Mouse (Mus musculus) Patski (cell line): Measurements from ENCODE around the gene Rbm17. TPM values are rescaled to one million over a fixed set of nuclear protein-coding genes. Genes with fewer than 3 reads are reported as not detected.

Experiments
- ATAC-seq: fragments of 100-300 bp; one replicate; pipeline ENCODE4 v1.8.0; 2021
- CTCF ChIA-PET: fragments of 350-600 bp; sonication (Branson Sonifier 250); formaldehyde crosslinking; loops from one replicate; lab custom pipeline; 2022; ENCODE audit warnings: inconsistent platforms; lab: Charles Lee
- POLR2A ChIA-PET: fragments of 350-600 bp; sonication (Branson Sonifier 250); formaldehyde crosslinking; loops from one replicate; lab custom pipeline; 2022; ENCODE audit warnings: antibody characterized with exemption, inconsistent platforms; lab: Charles Lee
- DNase-seq: peaks from one replicate; pipeline ENCODE4 v3.0.0-alpha.2; 2011; ENCODE audit warnings: low read depth, low spot score
- H3K27me3 ChIP-seq: fragments of 371-371 bp; one replicate; pipeline ENCODE4 v1.5.1; 2021
- CTCF ChIP-seq: fragments of 100-300 bp; IDR thresholded peaks from one replicate; pipeline ENCODE4 v1.5.1; 2021
- in situ Hi-C: fragments of 300-500 bp; cut with MboI; formaldehyde crosslinking; loops from 3 replicates; pipeline ENCODE4 v1.11.1; 2018; ENCODE audit warnings: low pct_unique_long_range_greater_than_20kb, mixed read lengths
- polyA plus RNA-seq: library from polyadenylated mRNA; unstranded; gene quantifications from one replicate; pipeline ENCODE4 v1.2.3, GENCODE M21; 2021

The Rbm17 gene
- polyA plus RNA-seq, 1 experiment from 2014 or later: 141 TPM

DNA sequence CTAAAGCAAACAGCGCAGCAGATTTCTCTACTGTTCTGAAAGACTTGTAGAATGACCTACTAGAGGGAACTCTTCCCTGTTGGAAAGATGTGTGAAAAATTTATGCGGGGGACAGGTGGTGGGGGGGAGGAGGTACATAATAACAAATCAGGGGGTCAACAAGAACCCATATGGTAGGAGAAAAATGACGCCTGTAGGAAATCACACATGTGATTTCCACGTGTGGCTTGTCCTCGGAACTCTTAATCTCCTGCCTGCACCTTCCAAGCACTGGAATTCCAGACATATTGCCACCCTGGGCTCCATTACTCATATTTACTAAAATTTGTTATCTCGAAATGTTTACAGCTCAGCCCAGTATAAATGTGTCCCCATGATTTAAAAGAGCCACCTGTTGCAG is 2.2 kb downstream of the Rbm17 start:
- ATAC-seq: no peak
- no peak for DNase-seq
- peaks cover 1% of the 10 kb centered on the region for H3K27me3 ChIP-seq
- ChIA-PET CTCF (interaction anchor here (1.3 kb wide), 2 partner anchors 21 to 90 kb away, joined by 3 to 4 read pairs; no protein-coding TSS in a partner anchor), POLR2A (no interaction called here)
- no peak for TF ChIP-seq CTCF
- in situ Hi-C loops: no loop called here

DNA sequence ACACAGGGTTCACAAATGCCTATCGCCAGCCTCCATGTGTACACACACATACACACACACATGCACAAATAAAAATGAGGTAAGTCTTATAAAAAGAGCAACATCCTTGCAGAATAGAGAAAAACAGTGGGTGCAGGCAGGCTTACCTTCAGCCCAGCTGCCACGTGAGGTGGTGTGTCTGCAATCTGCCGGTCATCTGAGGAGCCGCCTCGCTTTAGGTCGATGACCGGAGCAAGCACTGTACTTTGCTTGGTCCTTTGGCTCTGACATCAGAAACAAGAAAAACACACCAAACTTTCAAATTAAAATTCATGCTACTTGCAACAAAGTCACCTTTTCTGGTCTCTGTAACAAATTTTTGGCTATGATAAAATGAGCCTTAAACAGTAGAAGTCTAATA is 6.0 kb downstream of the Rbm17 start:
- DNase-seq (no peak), ATAC-seq (no peak)
- TF ChIP-seq CTCF: no peak
- ChIA-PET POLR2A (interaction anchor here (0.5 kb wide), 1 partner anchor 29 kb away, joined by 3 read pairs; no protein-coding TSS in a partner anchor), CTCF (no interaction called here)
- H3K27me3 ChIP-seq: no peaks in the 10 kb centered on the region
- in situ Hi-C loops: no loop called here

DNA sequence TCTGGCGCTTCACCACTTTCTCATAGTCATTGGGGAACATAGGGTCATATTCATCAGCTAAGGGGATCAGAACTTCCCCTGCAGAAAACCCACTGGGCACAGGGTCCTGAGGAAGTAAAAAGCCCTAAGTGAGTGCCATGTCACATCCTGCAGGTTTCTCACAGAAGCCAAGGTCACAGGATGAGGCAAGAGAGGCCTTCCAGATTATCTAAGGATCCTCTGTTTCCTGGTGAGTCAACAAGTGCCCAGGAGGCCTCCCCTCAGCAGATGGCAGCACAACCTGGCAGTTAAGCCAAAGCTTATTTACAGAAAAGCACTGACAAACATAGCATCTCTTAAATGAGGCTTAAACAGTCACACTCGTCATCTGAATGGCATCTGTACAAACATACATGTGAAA is 7.3 kb downstream of the Rbm17 start:
- ChIA-PET POLR2A (no interaction called here), CTCF (interaction anchor here (1.2 kb wide), 1 partner anchor 14 kb away, joined by 3 read pairs; no protein-coding TSS in a partner anchor)
- DNase-seq: no peak
- in situ Hi-C loops: no loop called here
- TF ChIP-seq CTCF: no peak
- ATAC-seq: peak; percentile 65
- no peaks in the 10 kb centered on the region for H3K27me3 ChIP-seq

DNA sequence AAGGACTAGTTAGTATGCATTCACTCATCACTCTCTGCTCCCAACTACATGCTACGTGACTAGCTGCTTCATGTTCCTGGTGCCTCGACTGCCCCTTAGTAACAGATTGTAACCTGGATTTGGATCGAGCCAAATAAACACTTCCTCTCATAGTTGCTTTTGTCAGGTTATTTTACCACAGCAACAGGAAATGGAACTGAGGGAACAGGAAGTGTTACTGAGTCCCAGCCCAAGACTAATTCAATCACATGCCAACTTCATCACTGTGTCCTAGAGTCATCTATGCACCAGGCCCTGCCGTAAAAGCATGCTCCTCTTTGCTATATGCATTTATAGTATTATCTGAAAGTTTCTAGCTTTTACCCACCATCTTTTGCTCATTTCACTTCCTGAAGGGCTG is 16.0 kb downstream of the Rbm17 start:
- TF ChIP-seq CTCF: no peak
- ChIA-PET CTCF (interaction anchor here (1.2 kb wide), 1 partner anchor 46 kb away, joined by 4 read pairs; no protein-coding TSS in a partner anchor), POLR2A (no interaction called here)
- in situ Hi-C loops: no loop called here
- ATAC-seq (no peak), DNase-seq (no peak)
- H3K27me3 ChIP-seq: no peaks in the 10 kb centered on the region

DNA sequence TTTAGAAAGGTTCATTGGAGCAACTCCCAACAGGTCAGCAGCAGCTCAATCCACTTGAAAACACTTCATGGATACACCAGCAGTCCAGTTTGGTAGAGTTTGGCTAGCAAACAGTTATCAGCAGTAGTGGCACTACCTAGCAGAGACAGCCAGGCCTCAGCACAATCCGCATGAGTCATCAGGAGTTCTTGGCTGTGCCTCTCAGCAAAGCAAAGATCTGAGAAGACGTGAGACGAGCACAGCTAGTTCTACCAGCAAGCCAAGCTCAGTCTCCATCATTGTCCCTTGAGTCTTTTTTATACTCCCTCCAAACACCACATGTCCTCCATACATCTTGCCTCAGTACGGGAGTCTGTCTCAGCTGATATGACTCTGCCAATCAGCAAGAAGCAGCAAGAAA is 24.6 kb downstream of the Rbm17 start:
- no peaks in the 10 kb centered on the region for H3K27me3 ChIP-seq
- no peak for TF ChIP-seq CTCF
- CTCF ChIA-PET: interaction anchor here (0.8 kb wide), 1 partner anchor 11 kb away, joined by 3 read pairs; no protein-coding TSS in a partner anchor
- POLR2A ChIA-PET: no interaction called here
- no peak for ATAC-seq
- in situ Hi-C loops: no loop called here
- no peak for DNase-seq

DNA sequence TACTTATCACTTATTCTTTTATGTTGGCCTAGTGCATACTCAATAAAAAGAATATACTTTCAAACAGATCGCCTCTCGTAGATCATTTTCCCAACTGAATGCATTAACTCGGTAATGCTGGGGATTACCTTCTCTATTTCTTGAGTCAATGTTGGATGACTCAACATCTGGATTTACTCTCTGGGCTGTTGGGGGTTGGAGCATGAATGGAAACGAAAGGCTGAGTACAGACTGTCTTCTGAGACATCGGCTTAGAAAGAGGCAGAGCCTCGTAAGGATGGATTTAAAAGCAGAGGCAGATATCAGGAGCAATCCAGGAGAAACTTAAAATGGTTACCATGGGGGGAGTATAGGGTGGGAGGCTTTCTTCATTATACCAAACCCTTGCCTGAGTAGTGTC is 25.8 kb downstream of the Rbm17 start:
- in situ Hi-C loops: no loop called here
- CTCF ChIA-PET: no interaction called here
- H3K27me3 ChIP-seq: no peaks in the 10 kb centered on the region
- no peak for DNase-seq
- no peak for ATAC-seq
- POLR2A ChIA-PET: no interaction called here
- TF ChIP-seq CTCF: no peak

DNA sequence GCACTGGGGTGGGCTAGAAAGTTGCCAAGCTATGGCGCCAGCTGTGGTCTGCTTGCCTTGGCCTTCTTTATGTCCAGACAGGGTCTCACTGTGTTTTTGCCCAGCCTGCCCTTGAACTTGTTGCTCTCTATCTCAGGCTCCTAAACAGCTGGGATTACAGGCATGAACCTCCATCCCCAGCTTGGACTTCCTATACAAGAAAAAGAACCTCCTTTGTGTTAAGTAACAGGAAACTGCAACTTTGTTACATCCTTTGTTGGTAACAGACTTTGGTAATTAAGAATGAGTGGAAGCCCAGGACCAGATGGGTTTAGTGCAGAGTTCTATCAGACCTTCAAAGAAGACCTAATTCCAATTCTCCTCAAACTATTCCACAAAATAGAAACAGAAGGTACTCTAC is 30.3 kb downstream of the Rbm17 start:
- POLR2A ChIA-PET: no interaction called here
- no peak for ATAC-seq
- no peak for DNase-seq
- no peak for TF ChIP-seq CTCF
- in situ Hi-C loops: no loop called here
- CTCF ChIA-PET: no interaction called here
- H3K27me3 ChIP-seq: peaks cover 6% of the 10 kb centered on the region

DNA sequence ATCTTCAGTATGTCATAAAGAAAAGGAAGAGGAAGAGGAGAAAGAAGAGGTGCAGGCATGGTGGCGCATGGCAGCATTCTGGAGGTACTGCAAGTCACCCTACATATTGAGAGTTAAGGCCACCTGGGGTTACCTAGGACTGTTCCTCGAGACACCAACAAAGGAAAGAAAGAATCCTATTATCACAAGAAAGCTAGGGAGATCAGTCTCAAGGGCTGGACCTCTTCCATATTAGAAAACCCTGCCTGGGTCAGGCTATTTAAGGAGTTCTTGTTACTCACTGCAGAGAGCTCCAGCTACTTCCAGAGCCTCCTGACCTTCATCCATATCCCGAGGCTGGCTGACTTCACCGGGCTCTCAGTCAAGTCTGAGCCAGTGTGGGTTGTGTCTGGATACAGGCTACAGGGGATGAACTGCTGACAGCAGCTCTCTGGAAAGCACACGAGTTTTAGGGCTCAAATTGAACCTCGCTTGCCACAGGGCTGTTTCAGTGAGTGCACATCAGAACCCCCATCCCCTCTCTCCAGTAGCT is 32.9 kb downstream of the Rbm17 start:
- TF ChIP-seq CTCF: no peak
- POLR2A ChIA-PET: no interaction called here
- DNase-seq (no peak), ATAC-seq (no peak)
- CTCF ChIA-PET: no interaction called here
- H3K27me3 ChIP-seq: peaks cover 6% of the 10 kb centered on the region
- in situ Hi-C loops: no loop called here

DNA sequence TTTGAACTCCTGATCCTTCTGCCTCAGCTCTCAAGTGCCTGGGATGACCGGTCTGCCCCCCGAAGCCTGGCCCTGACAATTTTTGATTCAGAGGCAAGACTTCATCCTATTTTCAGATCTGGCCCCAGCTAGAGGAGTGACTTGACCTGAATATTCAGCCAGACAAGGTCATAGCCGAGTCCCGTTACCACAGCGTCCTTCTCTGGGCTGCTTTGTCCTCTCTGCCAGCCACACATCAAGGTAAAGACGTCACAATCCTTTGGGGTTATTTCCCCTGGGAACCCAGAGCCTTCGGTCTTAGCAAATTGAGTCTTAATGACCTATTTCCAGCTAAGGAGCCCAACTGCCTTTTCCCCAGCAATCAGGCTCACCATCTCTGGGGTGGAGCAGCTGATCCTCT is 35.5 kb downstream of the Rbm17 start:
- no peak for TF ChIP-seq CTCF
- no peak for ATAC-seq
- in situ Hi-C loops: no loop called here
- POLR2A ChIA-PET: no interaction called here
- H3K27me3 ChIP-seq: peaks cover 6% of the 10 kb centered on the region
- no peak for DNase-seq
- CTCF ChIA-PET: interaction anchor here (0.9 to 1.6 kb wide), 3 partner anchors 10 to 15 kb away, joined by 3 to 5 read pairs (median 3); partner anchors contain the start of gene Pfkfb3

DNA sequence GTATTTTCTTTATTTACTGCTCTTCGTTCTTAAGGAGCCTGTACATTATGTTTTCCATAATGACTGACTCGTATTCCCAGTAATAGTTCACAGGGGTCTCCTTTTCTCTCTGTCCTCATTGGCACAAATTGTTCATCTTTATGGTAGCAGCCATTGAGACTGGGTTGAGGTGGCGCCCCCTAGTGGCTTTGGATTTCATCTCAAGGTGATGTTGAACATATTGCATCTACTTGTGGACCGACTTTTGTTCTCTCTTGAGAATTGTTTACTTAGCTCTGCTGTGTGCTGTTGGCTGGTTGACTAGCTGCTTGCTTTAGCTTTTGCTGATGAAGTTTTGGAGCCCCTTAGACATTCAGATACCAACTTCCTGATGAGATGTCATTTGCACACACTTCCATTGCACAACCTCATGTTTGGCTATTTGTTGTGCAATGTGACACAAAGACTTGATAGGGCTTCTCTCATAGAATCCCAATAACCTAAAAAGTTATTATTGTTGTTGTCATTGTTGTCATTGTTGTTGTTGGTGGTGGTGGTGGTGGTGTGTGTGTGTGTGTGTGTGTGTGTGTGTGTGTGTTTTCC is 36.1 kb downstream of the Rbm17 start:
- H3K27me3 ChIP-seq: peaks cover 6% of the 10 kb centered on the region
- ATAC-seq (no peak), DNase-seq (no peak)
- POLR2A ChIA-PET: no interaction called here
- CTCF ChIA-PET: interaction anchor here (0.9 to 1.6 kb wide), 4 partner anchors 10 to 14 kb away, joined by 3 to 5 read pairs (median 4); partner anchors contain the start of gene Pfkfb3
- in situ Hi-C loops: no loop called here
- peak; percentile 58 for TF ChIP-seq CTCF

DNA sequence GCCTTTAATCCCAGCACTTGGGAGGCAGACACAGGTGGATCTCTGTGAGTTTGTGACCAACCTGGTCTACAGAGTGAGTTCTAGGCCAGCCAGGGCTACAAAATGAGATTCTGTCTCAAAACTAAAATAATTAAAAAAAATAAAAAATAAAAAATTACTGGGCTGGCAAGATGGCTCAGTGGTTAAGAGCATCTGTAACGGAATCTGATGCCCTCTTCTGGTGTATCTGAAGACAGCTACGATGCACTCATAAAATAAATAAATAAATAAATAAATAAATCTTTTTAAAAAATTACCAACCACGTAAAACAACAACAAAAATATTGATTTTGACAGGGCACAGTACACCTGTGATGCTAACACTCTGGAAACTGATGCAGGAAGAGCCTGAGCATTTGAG is 37.1 kb downstream of the Rbm17 start:
- peaks cover 6% of the 10 kb centered on the region for H3K27me3 ChIP-seq
- no peak for DNase-seq
- in situ Hi-C loops: no loop called here
- ChIA-PET POLR2A (no interaction called here), CTCF (interaction anchor here (1.3 to 1.6 kb wide), 2 partner anchors 9 to 14 kb away, joined by 4 to 5 read pairs; no protein-coding TSS in a partner anchor)
- ATAC-seq: no peak
- TF ChIP-seq CTCF: no peak
